Mouse (Mus musculus): ENCODE data around the gene Upp2.

The Upp2 gene

GRCm38 (mm10) chr2:58754736-58755135 lies 187.6 kb downstream of the Upp2 start:
- DNase-seq (ENCODE audit: low read depth, low spot score) = no peak

- DNase-seq (ENCODE audit: low read depth, low spot score) = no peak
Measured at GRCm38 (mm10) chr2:58758081-58758480, 191.0 kb downstream of the Upp2 start.

GRCm38 (mm10) chr2:58759676-58760075 lies 192.6 kb downstream of the Upp2 start:
- no peak for DNase-seq (ENCODE audit: low read depth, low spot score)

- DNase-seq (ENCODE audit: low read depth, low spot score) = no peak
Measured at GRCm38 (mm10) chr2:58765141-58765540, 198.0 kb downstream of the Upp2 start.

- no peak for DNase-seq (ENCODE audit: low read depth, low spot score)
Measured at GRCm38 (mm10) chr2:58773833-58774232, 206.7 kb downstream of the Upp2 start.

GRCm38 (mm10) chr2:58778986-58779495 lies 211.9 kb downstream of the Upp2 start:
- DNase-seq (ENCODE audit: low read depth, low spot score) = no peak

GRCm38 (mm10) chr2:58783526-58783925 lies 216.4 kb downstream of the Upp2 start:
- no peak for DNase-seq (ENCODE audit: low read depth, low spot score)

- DNase-seq (ENCODE audit: low read depth, low spot score) = no peak
Measured at GRCm38 (mm10) chr2:58786177-58786576, 219.1 kb downstream of the Upp2 start.

GRCm38 (mm10) chr2:58786681-58787080 lies 219.6 kb downstream of the Upp2 start:
- DNase-seq (ENCODE audit: low read depth, low spot score) = no peak

GRCm38 (mm10) chr2:58787360-58787759 lies 220.3 kb downstream of the Upp2 start:
- no peak for DNase-seq (ENCODE audit: low read depth, low spot score)

- no peak for DNase-seq (ENCODE audit: low read depth, low spot score)
Measured at GRCm38 (mm10) chr2:58789934-58790333, 222.8 kb downstream of the Upp2 start.

- no peak for DNase-seq (ENCODE audit: low read depth, low spot score)
Measured at GRCm38 (mm10) chr2:58790361-58790760, 223.3 kb downstream of the Upp2 start.

- DNase-seq (ENCODE audit: low read depth, low spot score) = no peak
Measured at GRCm38 (mm10) chr2:58794489-58794888, 227.4 kb downstream of the Upp2 start.

- DNase-seq (ENCODE audit: low read depth, low spot score) = no peak
Measured at GRCm38 (mm10) chr2:58795432-58795831, 228.3 kb downstream of the Upp2 start.

GRCm38 (mm10) chr2:58797506-58797905 lies 230.4 kb downstream of the Upp2 start:
- DNase-seq (ENCODE audit: low read depth, low spot score) = no peak

- no peak for DNase-seq (ENCODE audit: low read depth, low spot score)
Measured at GRCm38 (mm10) chr2:58799126-58799525, 232.0 kb downstream of the Upp2 start.

GRCm38 (mm10) chr2:58799623-58800022 lies 232.5 kb downstream of the Upp2 start:
- DNase-seq (ENCODE audit: low read depth, low spot score) = no peak

GRCm38 (mm10) chr2:58812941-58813340 lies 245.8 kb downstream of the Upp2 start:
- no peak for DNase-seq (ENCODE audit: low read depth, low spot score)

- no peak for DNase-seq (ENCODE audit: low read depth, low spot score)
Measured at GRCm38 (mm10) chr2:58828910-58829600, 262.0 kb downstream of the Upp2 start.

GRCm38 (mm10) chr2:58829981-58830742 lies 263.1 kb downstream of the Upp2 start:
- no peak for DNase-seq (ENCODE audit: low read depth, low spot score)

- no peak for DNase-seq (ENCODE audit: low read depth, low spot score)
Measured at GRCm38 (mm10) chr2:58832253-58832980, 265.3 kb downstream of the Upp2 start.

- DNase-seq (ENCODE audit: low read depth, low spot score) = no peak
Measured at GRCm38 (mm10) chr2:58841021-58841420, 273.9 kb downstream of the Upp2 start.

All from c-Kit-negative CD71-positive TER-119-positive erythroid progenitor cells, embryonic 14.5 days (primary cell).